Mouse (Mus musculus) ES-Bruce4 (cell line): ENCODE data around the gene Tpt1.

Experiments
- CTCF ChIP-seq: IDR thresholded peaks from one replicate; pipeline ENCODE4 v1.8.1; 2011; ENCODE audit warnings: low read depth, low read length
- EP300 ChIP-seq: IDR thresholded peaks from 2 replicates; pipeline ENCODE4 v1.6.1; 2011; ENCODE audit warnings: low read depth, low read length; ENCODE audit not compliant: insufficient read depth
- POLR2A ChIP-seq: IDR thresholded peaks from one replicate; pipeline ENCODE4 v1.8.1; 2011; ENCODE audit warnings: low read length; ENCODE audit not compliant: insufficient read depth

DNA sequence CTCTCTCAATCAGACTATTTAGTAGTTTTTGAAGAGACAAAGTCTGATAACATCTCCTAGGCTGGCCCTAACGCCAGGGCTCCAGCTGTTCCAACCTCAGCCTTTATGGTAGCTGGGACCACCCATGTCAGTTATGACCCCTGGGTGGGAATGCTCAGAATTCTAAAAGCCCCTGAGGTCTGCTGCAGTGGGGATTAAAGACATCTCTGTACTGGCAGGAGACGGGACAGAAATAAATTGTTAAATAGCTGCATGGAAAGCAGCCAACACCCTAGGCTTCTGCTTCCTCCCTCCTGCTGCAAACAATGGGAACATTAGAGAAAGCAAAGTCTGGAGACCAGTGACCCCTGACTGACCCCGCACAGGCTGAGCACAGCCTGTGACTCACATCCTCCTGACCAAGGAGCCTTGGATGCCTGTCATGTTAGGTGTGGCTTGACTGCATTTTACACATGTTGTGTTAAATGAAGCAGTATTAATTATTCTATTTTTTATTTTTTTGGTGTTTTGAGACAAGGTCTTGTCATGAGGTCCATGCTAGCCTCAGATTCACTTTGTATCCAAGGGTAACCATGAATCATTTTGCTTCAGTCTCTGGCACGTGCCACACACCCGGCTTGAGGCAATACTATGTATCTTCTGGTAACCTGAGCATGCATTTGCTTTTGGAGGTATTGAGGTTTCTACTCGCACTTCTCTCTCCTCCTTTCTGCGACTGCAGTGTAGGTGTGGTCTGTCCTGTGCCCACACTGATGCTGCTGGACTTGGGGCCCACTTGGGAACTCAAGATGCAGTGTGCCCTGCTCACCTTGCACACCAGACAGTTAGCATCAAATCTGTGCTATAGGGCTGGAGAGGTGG is 18.9 kb downstream of the Tpt1 start:
- TF ChIP-seq EP300 (peak; percentile 93), CTCF (no peak), POLR2A (no peak)
